Mouse (Mus musculus) lung, embryonic 16.5 days (tissue): ENCODE measurements around the gene Tenm4. TPM values are rescaled to one million over a fixed set of nuclear protein-coding genes. Genes with fewer than 3 reads are reported as not detected.

ENCODE experiments used
- ATAC-seq: fragments of 200-750 bp; cut with Nextera tagmentation; 2 replicates; pipeline ENCODE4 v1.8.0; 2017; ENCODE audit warnings: low read depth, mild to moderate bottlenecking, moderate library complexity
- H3K27ac ChIP-seq: fragments of 300-500 bp; sonication (generic); 2 replicates; pipeline ENCODE4 v1.5.1; 2014; ENCODE audit warnings: mild to moderate bottlenecking, control low read depth, low read length
- H3K27me3 ChIP-seq: fragments of 300-500 bp; sonication (generic); 2 replicates; pipeline ENCODE4 v1.6.1; 2014; ENCODE audit warnings: low read depth, low read length, mixed read lengths; ENCODE audit not compliant: control insufficient read depth, insufficient read depth
- H3K36me3 ChIP-seq: fragments of 300-500 bp; sonication (generic); 2 replicates; pipeline ENCODE4 v1.6.1; 2014; ENCODE audit warnings: low read length; ENCODE audit not compliant: control insufficient read depth, insufficient read depth
- H3K4me1 ChIP-seq: fragments of 300-500 bp; sonication (generic); replicated peaks from 2 replicates; pipeline ENCODE4 v1.6.1; 2014; ENCODE audit warnings: low read length, mixed read lengths; ENCODE audit not compliant: control insufficient read depth, insufficient read depth
- H3K4me2 ChIP-seq: fragments of 300-500 bp; sonication (generic); 2 replicates; pipeline ENCODE4 v1.6.1; 2014; ENCODE audit warnings: low read depth, low read length, control low read depth
- H3K4me3 ChIP-seq: fragments of 300-500 bp; sonication (generic); 2 replicates; pipeline ENCODE4 v1.5.1; 2014; ENCODE audit warnings: mild to moderate bottlenecking, low read length, control low read depth
- H3K9ac ChIP-seq: fragments of 300-500 bp; sonication (generic); 2 replicates; pipeline ENCODE4 v1.6.1; 2014; ENCODE audit warnings: low read length, control low read depth
- H3K9me3 ChIP-seq: fragments of 300-500 bp; sonication (generic); 2 replicates; pipeline ENCODE4 v1.6.1; 2016; ENCODE audit warnings: low read length; ENCODE audit not compliant: control insufficient read depth
- WGBS: fragments of 180-500 bp; shearing (Covaris S2); extraction: QIAGEN DNeasy Blood & Tissue Kit; methylation state at CpG from one replicate; pipeline ENCODE4 v1.1.7; 2014; 5-methylcytosine and 5-hydroxymethylcytosine counted together
- polyA plus RNA-seq: library from polyadenylated mRNA; unstranded; fragments of >200 nt; fragmentation: Nextera tagmentation; extraction: Ambion mirVana; gene quantifications from 2 replicates; pipeline ENCODE4 v1.2.1, GENCODE M21; 2015

Tenm4 gene
- polyA plus RNA-seq, 1 experiment from 2014 or later: 18.5 TPM

DNA sequence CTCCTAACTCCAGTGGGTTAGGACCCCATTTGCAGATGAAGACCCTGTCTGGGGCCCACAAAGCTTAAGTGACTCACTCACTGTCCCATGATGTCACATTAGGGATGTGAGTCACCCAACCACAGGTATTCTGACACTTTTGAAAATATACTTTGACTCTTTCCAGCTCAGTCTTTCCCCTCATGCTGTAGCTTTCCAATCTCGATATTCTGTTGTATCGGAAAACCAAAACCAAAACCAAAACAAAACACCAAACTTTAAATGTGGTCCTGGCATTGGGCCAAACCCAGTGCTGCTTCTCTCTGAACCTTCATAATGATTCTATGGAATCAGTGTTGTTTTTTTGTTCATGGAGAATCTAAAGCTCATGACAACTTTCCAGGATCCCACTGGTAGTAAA, 536.1 kb downstream of the Tenm4 start:
- no peak for ATAC-seq
- WGBS: 83% methylated on average over 2 of the region's 2 CpGs

DNA sequence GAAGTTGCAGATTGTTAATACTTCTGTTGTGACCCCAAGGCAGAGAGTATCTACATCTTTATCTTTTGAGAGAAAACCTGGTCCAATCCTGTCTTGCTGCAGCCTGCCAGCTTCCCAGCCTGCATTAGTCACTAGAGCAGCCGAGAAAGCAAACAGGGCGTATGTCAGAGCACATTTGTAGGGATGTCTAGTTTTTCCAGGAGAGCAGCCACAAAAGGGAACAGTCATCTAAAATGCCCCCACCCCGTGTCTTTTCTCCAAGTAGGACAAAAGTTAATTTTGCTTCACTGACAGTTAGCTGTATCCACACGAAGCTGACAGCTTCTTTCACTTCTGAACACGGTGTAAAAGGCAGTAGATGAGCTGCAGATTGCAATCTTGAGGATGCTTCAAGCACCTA, 537.0 kb downstream of the Tenm4 start:
- Histone ChIP-seq H3K4me2 (no peak overlapping the region), H3K4me1 (no peaks in the 10 kb centered on the region; the same call in 1 of the 2 replicates), H3K4me3 (no peak overlapping the region), H3K9me3 (no peaks in the 10 kb centered on the region), H3K36me3 (no peaks in the 10 kb centered on the region), H3K27me3 (no peaks in the 10 kb centered on the region), H3K27ac (no peak overlapping the region), H3K9ac (no peak overlapping the region)
- no peak for ATAC-seq
- 66% methylated on average over 5 of the region's 5 CpGs for WGBS

More for the DNA sequence above, 536.1 kb downstream of the Tenm4 start:
- Histone ChIP-seq H3K27me3 (no peaks in the 10 kb centered on the region), H3K36me3 (no peaks in the 10 kb centered on the region), H3K27ac (no peak overlapping the region), H3K9ac (no peak overlapping the region), H3K4me2 (no peak overlapping the region), H3K9me3 (no peaks in the 10 kb centered on the region), H3K4me1 (no peaks in the 10 kb centered on the region; the same call in 1 of the 2 replicates), H3K4me3 (no peak overlapping the region)

DNA sequence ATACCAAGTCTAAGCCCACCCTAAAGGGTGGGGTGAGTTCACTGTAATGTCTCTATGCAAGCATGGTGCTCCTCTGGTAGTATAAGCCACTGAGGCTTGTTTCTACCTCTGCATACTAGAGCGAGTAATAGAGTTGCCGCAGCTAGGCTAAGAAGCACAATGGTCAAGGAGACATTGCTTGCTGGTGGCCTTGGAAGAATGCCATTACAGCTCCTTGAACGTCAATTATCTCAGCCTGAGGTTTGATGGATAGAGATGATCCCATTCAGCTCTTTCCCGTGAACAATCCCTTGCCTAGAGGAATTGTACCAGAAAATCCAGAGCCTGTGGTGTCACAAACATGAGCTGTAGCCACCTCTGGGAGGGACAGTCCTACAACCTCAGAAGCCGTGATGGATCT, 537.5 kb downstream of the Tenm4 start:
- H3K4me1 ChIP-seq: no peaks in the 10 kb centered on the region; the same call in 1 of the 2 replicates
- H3K9ac ChIP-seq: no peak overlapping the region
- WGBS: 76% methylated on average over 5 of the region's 5 CpGs
- no peak overlapping the region for H3K27ac ChIP-seq
- no peaks in the 10 kb centered on the region for H3K27me3 ChIP-seq
- no peak overlapping the region for H3K4me2 ChIP-seq
- no peaks in the 10 kb centered on the region for H3K9me3 ChIP-seq
- no peak overlapping the region for H3K4me3 ChIP-seq
- no peaks in the 10 kb centered on the region for H3K36me3 ChIP-seq
- no peak for ATAC-seq

DNA sequence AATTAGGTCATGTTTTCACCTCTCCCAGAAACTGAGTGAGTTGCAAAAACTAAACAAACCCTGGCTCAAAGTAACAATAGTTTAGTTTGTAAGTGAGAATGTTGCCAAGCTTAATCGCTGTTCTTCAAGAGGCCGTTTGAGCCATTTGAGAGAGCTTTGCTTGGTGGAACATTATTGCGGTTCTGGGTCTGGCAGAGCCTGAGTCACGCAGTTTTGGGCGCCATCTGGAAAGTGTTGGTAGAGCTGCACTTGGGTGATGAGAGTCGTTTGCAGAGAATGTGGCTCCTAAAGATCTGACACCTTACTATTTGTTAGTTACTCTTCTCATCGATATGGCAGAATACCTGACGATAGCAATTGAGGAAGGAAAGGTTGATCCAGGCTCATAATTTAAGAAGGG, 537.9 kb downstream of the Tenm4 start:
- WGBS: 90% methylated on average over 8 of the region's 8 CpGs
- no peaks in the 10 kb centered on the region for H3K9me3 ChIP-seq
- H3K4me2 ChIP-seq: no peak overlapping the region
- H3K27me3 ChIP-seq: no peaks in the 10 kb centered on the region
- no peaks in the 10 kb centered on the region for H3K36me3 ChIP-seq
- ATAC-seq: no peak
- H3K27ac ChIP-seq: no peak overlapping the region
- no peaks in the 10 kb centered on the region; the same call in 1 of the 2 replicates for H3K4me1 ChIP-seq
- H3K9ac ChIP-seq: no peak overlapping the region
- H3K4me3 ChIP-seq: no peak overlapping the region

- Histone ChIP-seq H3K9me3 (no peaks in the 10 kb centered on the region), H3K4me1 (no peaks in the 10 kb centered on the region), H3K27ac (no peak overlapping the region), H3K4me3 (no peak overlapping the region), H3K36me3 (no peaks in the 10 kb centered on the region), H3K27me3 (no peaks in the 10 kb centered on the region), H3K9ac (no peak overlapping the region), H3K4me2 (no peak overlapping the region)
- ATAC-seq: no peak
- 70% methylated on average over 4 of the region's 4 CpGs for WGBS
Measured at GRCm38 (mm10) chr7:96709891-96710290, 538.8 kb downstream of the Tenm4 start.

GRCm38 (mm10) chr7:96710658-96711071, 539.6 kb downstream of the Tenm4 start:
- H3K27me3 ChIP-seq: no peaks in the 10 kb centered on the region
- WGBS: 61% methylated on average over 1 of the region's 1 CpGs
- H3K9ac ChIP-seq: no peak overlapping the region
- ATAC-seq: no peak
- H3K4me2 ChIP-seq: no peak overlapping the region
- no peaks in the 10 kb centered on the region for H3K36me3 ChIP-seq
- no peak overlapping the region for H3K4me3 ChIP-seq
- no peaks in the 10 kb centered on the region for H3K9me3 ChIP-seq
- no peak overlapping the region for H3K27ac ChIP-seq
- H3K4me1 ChIP-seq: no peaks in the 10 kb centered on the region

DNA sequence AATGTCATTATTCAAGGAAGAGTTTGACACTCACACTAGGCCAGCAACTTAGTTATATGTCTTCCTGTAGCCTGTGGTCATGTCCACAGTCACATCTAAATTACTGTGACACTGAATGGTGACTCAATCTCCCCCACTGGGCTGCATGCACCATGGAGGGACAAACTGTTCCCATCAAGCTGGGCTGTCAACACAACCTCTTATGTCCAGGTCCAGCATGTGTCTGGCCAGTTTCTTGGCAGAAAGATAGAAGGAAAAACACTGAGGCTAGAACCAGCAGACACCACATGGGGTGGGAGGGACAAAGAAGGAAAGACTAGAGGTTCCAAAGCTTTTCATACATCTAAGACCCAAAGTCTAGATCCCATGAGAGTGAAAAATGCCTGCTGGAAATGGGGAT, 541.8 kb downstream of the Tenm4 start:
- Histone ChIP-seq H3K9me3 (no peaks in the 10 kb centered on the region), H3K9ac (no peak overlapping the region), H3K4me1 (no peaks in the 10 kb centered on the region), H3K27me3 (no peaks in the 10 kb centered on the region), H3K4me2 (no peak overlapping the region), H3K27ac (no peak overlapping the region), H3K36me3 (no peaks in the 10 kb centered on the region), H3K4me3 (no peak overlapping the region)
- ATAC-seq: peak; percentile 45; the same call in 1 of the 2 replicates

GRCm38 (mm10) chr7:96716911-96717310, 545.9 kb downstream of the Tenm4 start:
- Histone ChIP-seq H3K27ac (no peak overlapping the region), H3K36me3 (no peaks in the 10 kb centered on the region), H3K4me1 (no peaks in the 10 kb centered on the region), H3K4me2 (no peak overlapping the region), H3K27me3 (no peaks in the 10 kb centered on the region), H3K9ac (no peak overlapping the region), H3K4me3 (no peak overlapping the region), H3K9me3 (no peaks in the 10 kb centered on the region)
- no peak for ATAC-seq
- WGBS: 83% methylated on average over 4 of the region's 4 CpGs

GRCm38 (mm10) chr7:96718201-96719155, 547.4 kb downstream of the Tenm4 start:
- H3K4me3 ChIP-seq: no peak overlapping the region
- H3K36me3 ChIP-seq: no peaks in the 10 kb centered on the region
- H3K27me3 ChIP-seq: no peaks in the 10 kb centered on the region
- ATAC-seq: peak; percentile 38; the same call in 1 of the 2 replicates
- H3K9me3 ChIP-seq: no peaks in the 10 kb centered on the region
- no peaks in the 10 kb centered on the region for H3K4me1 ChIP-seq
- H3K27ac ChIP-seq: no peak overlapping the region
- H3K9ac ChIP-seq: no peak overlapping the region
- no peak overlapping the region for H3K4me2 ChIP-seq
- 55% methylated on average over 14 of the region's 14 CpGs for WGBS
